Mouse (Mus musculus) megakaryocyte, embryonic 14.5 days (primary cell): ENCODE measurements at regions not wholly inside any gene's neighbourhood (a gene's known extent, or its start where the extent isn't known, plus 50 kb on each side); places are given as distances from the start of the nearest gene placed in this dataset.
"Not testable (repeated sequence)": the region's sequence is repeated elsewhere in the genome, so short reads cannot be mapped to it uniquely, and the experiment has no call there.

Experiments
- H3K27me3 ChIP-seq: replicated peaks from 2 replicates; pipeline ENCODE3; 2012; ENCODE audit warnings: inconsistent platforms
- H3K36me3 ChIP-seq: replicated peaks from 2 replicates; pipeline ENCODE3; 2012; ENCODE audit warnings: low read length, inconsistent platforms, mixed read lengths
- H3K4me1 ChIP-seq: 2 replicates; pipeline ENCODE4 v1.6.1; 2012; ENCODE audit warnings: inconsistent platforms
- H3K4me3 ChIP-seq: replicated peaks from 2 replicates; pipeline ENCODE3; 2012; ENCODE audit warnings: moderate library complexity, mild to moderate bottlenecking, inconsistent platforms
- H3K9me3 ChIP-seq: 2 replicates; pipeline ENCODE4 v1.6.1; 2012; ENCODE audit warnings: inconsistent platforms
- FLI1 ChIP-seq: IDR thresholded peaks from 2 replicates; pipeline ENCODE4 v1.6.1; 2012; ENCODE audit warnings: low read length, inconsistent platforms, mixed read lengths
- GATA1 ChIP-seq: IDR thresholded peaks from 3 replicates; pipeline ENCODE4 v1.6.1; 2012; ENCODE audit warnings: mixed read lengths, low read length, inconsistent platforms, borderline replicate concordance

GRCm38 (mm10) chr10:10205805-10206520 lies 266.2 kb downstream of the Adgb start:
- H3K9me3 ChIP-seq, result no peaks in the 10 kb centered on the region
- no peak overlapping the region for H3K4me3 ChIP-seq
- H3K27me3 ChIP-seq, result no peaks in the 10 kb centered on the region
- peaks cover 14% of the 10 kb centered on the region for H3K4me1 ChIP-seq
- TF ChIP-seq GATA1 (no peak), FLI1 (no peak)
- H3K36me3 ChIP-seq, result no peaks in the 10 kb centered on the region

GRCm38 (mm10) chr10:10203982-10204381 lies 268.1 kb downstream of the Adgb start:
- Histone ChIP-seq H3K4me3 (no peak overlapping the region), H3K4me1 (peaks cover 6% of the 10 kb centered on the region; the same call in 1 of the 2 replicates), H3K27me3 (no peaks in the 10 kb centered on the region), H3K36me3 (no peaks in the 10 kb centered on the region), H3K9me3 (no peaks in the 10 kb centered on the region)
- TF ChIP-seq FLI1 (no peak), GATA1 (no peak)

- TF ChIP-seq FLI1, result no peak
- TF ChIP-seq GATA1, result no peak
- H3K36me3 ChIP-seq, result peaks cover 13% of the 10 kb centered on the region
These were observed 281.8 kb downstream of the Adgb start for GRCm38 (mm10) chr10:10190308-10190707.

GRCm38 (mm10) chr10:10188113-10188512 lies 284.0 kb downstream of the Adgb start:
- peaks cover 72% of the 10 kb centered on the region for H3K4me1 ChIP-seq
- H3K36me3 ChIP-seq, result peaks cover 5% of the 10 kb centered on the region
- no peaks in the 10 kb centered on the region for H3K9me3 ChIP-seq
- TF ChIP-seq GATA1 (no peak), FLI1 (no peak)
- H3K27me3 ChIP-seq, result no peaks in the 10 kb centered on the region
- no peak overlapping the region for H3K4me3 ChIP-seq

More at GRCm38 (mm10) chr10:10190308-10190707, 281.8 kb downstream of the Adgb start:
- Histone ChIP-seq H3K9me3 (peaks cover 5% of the 10 kb centered on the region), H3K4me1 (peaks cover 63% of the 10 kb centered on the region), H3K4me3 (no peak overlapping the region), H3K27me3 (no peaks in the 10 kb centered on the region)

- no peak for TF ChIP-seq GATA1
- TF ChIP-seq FLI1, result no peak
- H3K36me3 ChIP-seq, result peaks cover 5% of the 10 kb centered on the region
- peaks cover 80% of the 10 kb centered on the region for H3K4me1 ChIP-seq
- H3K27me3 ChIP-seq, result no peaks in the 10 kb centered on the region
- H3K9me3 ChIP-seq, result no peaks in the 10 kb centered on the region
- peak overlapping the region; percentile 90 for H3K4me3 ChIP-seq
These were observed 285.4 kb downstream of the Adgb start for GRCm38 (mm10) chr10:10186721-10187120.

GRCm38 (mm10) chr10:10185298-10185883 lies 284.5 kb upstream of the Stxbp5 start:
- Histone ChIP-seq H3K4me3 (peak overlapping the region; percentile 90), H3K27me3 (no peaks in the 10 kb centered on the region), H3K36me3 (peaks cover 5% of the 10 kb centered on the region), H3K9me3 (no peaks in the 10 kb centered on the region), H3K4me1 (peaks cover 77% of the 10 kb centered on the region)
- TF ChIP-seq GATA1 (no peak), FLI1 (no peak)

GRCm38 (mm10) chr10:10184386-10184785 lies 283.5 kb upstream of the Stxbp5 start:
- Histone ChIP-seq H3K36me3 (peaks cover 5% of the 10 kb centered on the region), H3K4me3 (peak overlapping the region; percentile 90), H3K9me3 (no peaks in the 10 kb centered on the region), H3K4me1 (peaks cover 76% of the 10 kb centered on the region), H3K27me3 (no peaks in the 10 kb centered on the region)
- TF ChIP-seq GATA1 (peak; percentile 88; the same call in 2 of the 3 replicates), FLI1 (peak; percentile 60; the same call in 1 of the 2 replicates)

GRCm38 (mm10) chr10:10177037-10177436 lies 276.2 kb upstream of the Stxbp5 start:
- not testable (repeated sequence) for H3K4me3 ChIP-seq, H3K27me3 ChIP-seq, H3K36me3 ChIP-seq, H3K9me3 ChIP-seq
- peaks cover 25% of the 10 kb centered on the region for H3K4me1 ChIP-seq
